Mouse (Mus musculus) cerebellum, adult 18-20 months (tissue): ENCODE data around the gene Enoph1.

ENCODE experiments used
- DNase-seq, 2 experiments: peaks; one replicate each; pipeline ENCODE4 v3.0.0; 2021

The Enoph1 gene

DNA sequence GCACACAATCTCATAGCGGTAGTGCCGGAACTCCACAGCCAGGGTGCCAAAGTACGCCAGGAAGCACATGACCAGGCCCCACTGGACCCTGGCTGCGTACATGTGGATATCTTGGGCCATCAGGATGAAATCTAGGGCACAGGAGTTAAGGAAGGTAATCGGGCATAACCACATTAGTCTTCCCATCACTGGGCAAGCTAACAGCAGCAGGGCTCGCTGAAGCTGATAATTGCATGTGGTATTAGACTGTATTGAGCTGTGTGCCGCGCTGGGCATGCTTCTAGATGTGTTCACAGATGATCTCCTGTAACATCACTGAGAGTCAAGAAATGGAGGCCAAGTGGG lies 40.1 kb downstream of the Enoph1 start:
- no peak for DNase-seq

DNA sequence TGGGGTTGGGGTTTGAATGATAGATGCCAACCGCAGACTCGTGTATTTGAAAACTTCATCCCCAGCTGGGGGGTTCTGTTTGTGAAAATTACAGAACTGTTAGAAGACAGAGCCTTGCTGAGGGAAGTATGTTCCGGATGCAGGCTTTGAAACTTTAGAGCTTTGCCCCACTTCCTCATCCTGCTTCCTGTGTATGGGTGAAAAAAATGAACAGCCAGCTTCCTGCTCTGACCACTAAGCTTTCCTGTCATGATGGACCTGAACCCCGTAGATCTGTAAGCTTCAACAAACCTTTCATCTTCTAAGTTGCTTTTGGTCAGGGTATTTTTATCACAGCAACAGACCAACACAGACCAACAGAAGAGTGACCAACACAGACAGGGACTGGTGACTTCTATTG lies 42.2 kb downstream of the Enoph1 start:
- DNase-seq = no peak

DNA sequence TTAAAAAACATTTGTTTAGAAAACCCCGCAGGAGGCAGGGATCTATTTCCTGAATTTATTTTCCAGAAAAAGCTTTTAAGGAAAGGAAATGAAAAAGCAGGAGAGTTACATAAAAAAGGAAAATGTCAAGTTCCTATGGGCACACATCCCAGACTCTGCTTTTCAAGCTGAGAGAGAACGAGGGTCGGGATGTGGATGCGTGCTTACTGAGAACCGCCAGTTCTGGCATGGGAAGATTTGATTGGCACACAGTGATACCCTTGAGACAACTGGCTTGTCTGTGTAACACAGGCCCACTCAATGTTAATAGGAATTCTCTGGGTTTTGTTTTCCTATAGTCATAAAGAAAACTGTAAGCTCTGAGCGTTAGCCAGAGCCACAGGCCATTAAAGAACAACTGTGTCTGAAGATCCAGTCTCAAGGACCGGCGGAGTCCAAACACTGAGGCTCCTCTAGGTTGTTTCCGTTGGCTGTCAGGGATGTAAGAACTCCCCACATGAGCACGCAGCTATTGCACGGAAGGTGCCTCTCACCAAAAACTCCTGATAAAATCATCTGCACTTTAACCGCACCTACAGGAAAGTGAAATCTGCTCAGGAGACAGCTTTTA lies 44.3 kb downstream of the Enoph1 start:
- no peak for DNase-seq

DNA sequence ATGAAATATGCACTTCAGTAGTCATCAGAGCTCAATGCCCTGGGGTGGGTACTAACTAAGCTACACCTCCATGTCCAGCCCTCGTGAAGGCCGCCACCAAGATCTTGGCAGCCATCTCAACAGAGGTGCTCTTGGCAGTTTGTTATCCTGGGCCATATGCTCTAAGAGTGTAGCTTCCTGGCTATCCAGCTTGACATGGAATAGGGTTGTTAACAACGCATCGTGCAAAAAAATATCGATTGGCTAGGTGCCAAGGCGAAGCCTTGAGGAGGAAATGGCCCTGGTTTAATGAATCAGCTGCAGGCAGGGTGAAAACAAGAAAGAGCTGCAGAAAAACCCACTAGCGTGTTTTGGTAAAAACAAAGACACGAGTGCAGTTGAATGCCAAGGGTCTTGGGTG lies 45.3 kb downstream of the Enoph1 start:
- no peak for DNase-seq

DNA sequence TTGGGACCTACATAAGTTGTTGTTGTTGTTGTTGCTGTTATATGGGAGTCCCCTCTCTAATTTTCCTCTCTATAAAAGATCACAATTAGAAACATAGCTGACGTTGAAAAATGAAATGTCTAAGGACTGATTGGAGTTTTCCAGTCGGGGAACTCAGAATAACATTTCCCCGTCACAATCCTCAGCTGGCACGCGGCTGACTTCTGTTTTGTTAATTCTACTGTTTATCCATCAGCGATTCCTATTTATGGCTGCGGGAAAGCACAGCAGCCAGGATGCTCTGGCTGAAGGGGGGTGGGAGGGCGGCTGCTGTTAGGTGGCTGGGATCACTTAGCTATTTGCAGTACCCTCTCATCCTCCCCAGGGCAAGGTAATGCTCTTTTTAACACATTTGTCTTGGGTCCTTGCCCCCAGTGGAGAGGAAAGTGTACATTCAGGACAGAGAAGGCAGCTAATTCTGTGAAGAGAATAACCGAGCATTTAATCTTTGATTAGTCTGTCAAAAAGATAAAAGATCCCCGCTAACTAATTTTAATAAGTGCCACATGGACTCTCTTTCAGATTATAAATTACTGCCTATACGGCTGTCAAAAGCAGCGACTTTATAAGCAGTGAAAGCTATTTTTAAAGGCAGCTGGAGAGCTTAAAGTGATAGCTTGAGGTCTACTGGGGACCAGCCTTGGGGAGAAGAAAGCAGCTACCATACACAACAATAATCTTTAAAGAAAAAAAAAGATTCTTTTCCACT lies 50.9 kb downstream of the Enoph1 start:
- no peak for DNase-seq

DNA sequence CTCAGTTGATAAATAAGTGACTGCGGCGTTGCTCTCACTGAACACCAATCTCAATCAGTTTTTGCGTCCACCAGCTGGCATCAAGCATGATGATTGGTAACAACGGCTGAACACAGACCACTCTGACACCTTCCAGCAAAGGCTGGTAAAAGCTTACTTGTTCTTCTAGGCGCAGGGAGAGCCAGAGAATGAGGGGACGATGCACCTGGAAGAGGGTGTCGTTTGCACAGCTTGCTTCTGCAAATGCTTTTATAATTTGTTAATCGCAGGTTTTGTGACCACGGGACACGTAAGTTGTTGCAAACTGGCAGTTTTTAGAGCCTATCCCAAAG lies 51.4 kb downstream of the Enoph1 start:
- no peak for DNase-seq

DNA sequence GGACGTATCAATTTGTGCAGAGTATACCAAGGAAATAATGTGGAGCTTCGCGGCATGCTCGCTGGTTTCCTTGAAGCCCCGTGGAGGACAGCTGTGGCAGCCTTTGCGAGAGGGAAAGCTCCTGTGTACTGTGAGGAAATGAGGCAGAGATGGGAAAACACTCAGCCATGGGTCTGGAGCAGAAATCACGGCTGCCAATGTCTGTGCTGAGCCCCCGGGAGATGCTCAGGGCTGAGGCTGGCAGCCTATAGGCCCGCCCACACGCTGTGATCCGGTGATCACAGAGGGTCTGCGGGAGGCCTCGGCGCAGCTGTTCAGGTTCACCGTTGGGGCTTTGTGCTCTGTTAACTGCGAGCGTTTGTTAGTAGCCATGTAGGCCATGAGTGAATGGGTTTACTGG lies 51.8 kb downstream of the Enoph1 start:
- peak; percentile 36 to 44 for DNase-seq

DNA sequence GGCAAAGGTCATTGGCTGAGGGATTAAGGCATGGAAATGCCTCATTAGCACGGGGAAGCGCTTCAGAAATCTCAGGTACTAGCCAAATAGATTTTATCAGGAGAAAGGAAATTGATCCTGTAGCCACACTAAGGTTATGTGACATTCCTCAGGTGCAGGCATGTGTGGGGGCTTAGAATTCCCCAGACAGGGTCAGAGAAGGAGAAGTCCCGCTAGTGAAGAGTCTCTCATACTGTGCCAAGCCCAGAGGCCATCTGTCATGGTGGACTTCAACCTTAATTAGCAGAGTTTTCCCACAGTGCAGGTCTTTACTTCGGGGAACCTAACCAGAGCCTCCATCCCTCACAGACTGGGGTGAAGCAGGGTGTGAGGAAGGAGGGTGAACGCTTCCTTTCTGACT lies 57.2 kb downstream of the Enoph1 start:
- DNase-seq = no peak

DNA sequence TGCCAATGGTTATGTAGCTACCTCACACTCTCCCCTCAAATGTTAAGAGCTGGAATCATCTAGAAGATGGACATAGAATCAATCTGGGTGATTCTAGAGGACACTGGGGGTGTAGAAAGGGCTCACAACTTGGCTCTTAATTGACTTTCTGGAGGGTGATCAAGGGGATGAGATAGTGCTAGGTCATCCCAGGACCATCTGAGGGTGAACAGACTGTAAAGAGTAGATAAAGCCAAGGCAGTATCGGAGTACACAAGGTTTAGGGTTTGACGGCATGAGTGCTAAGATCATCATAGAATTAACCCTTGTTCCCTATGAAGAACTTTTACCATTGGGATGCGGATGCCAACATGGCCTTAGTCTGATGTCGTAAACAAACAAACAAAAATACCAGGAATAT lies 58.2 kb downstream of the Enoph1 start:
- DNase-seq = no peak

DNA sequence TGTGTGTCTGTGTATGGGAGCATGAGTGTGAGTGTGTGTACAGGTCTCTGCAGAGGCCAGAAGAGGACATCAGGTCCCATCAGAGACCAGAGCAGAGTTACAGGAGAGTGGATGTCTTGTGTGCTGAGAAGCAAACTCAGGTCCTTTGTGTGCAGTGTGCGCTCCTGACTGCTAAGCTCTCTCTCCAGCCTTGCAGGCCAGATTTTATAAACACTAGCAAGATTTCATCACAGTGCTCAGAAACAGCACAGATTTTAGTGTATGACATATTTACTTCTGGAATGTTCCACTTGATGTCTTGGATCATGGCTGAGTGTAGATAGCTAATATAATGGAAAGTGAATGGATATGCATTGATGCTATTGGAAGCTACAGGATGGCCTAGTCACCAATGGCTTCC lies 62.6 kb downstream of the Enoph1 start:
- no peak for DNase-seq

DNA sequence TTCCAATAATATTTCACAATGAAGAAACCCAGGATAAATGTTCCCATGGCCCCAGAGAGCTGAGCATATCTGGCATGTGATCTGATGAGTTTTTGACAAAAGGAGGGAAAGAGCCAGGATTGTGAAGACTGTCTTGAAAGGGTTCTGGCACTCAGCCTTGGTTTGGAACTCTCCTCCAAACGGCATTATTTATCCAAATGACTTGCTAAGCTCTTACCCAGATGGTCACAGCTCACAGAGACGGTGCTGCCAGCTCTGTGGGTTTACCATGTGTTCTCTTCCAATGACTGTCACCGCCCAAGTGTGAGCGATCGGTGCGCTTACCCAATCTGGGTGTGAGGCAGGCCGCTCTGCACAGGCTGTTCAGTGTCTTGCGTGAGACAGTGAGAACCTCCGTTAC lies 69.1 kb downstream of the Enoph1 start:
- DNase-seq = peak; percentile 79 to 88

DNA sequence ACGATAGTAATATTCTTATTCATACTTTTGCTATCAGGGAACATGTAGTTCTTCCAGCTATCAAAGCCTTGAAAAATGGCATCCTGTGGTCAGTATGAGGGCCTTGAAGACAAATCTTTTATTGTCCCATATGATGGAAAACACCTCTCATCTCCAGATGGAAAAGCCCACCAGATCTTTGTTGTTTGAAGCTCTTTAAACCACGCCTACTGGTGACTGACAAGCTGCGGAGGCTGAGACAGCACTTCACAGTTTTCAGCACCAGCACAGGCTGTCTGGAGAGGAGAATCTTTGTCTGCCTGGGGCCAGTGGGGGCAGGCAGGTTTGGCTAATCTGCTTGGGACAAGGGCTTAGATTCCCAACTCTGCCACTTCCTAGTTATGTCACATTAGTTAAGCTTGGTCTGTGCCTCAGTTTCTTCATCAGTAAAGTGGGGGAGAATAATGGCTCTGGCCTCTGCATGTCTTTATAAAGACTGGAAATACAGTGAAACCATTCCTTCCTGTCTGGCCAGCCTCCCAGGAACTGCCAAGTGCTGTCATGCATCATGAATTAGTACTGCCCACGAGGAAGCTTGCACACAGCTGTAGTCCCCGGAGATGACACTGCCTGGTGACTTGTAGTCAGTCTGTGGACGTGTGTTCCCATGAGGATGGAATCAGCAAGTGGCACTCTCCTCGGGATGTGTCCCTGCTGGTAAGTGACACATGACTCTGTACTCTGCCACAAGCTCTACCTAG lies 69.9 kb downstream of the Enoph1 start:
- DNase-seq = peak in 1 of 2 experiments; percentile 21

DNA sequence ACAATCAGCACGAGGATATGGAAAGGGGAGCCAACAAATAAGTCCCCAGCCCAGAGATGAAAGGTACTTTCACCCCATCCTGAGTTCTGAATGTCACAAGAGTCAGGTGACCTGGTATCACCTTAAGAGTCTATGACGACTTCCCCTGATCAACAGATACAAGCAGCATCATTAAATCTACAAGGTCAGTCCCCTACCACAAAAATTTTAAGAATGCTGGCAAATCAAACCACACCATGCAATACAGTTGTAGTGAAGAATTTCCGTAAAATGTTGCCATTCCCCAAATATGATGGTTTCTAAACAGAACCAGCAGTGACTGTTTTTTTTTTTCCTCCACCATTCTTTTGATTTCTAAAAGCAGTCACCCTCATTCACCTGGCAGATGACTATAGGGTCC lies 70.8 kb downstream of the Enoph1 start:
- no peak for DNase-seq

DNA sequence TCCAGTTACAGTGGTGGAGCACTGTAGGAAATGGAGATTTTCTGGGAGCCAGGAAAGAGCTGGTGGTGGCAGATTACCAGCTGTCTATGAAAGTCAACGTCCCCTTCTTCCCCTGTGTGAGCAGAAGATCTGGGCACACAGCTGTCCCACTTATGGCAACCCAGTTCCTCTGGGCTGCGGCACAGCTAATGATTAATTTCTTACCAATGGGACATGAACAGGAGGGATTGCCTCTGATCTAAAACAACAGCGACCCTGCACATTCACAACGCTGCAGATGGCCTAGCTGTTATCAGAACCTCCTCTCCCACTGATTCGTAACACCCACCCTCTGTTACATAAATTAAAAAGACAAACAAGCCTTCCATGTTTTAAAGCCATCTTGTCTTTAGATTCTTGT lies 73.6 kb downstream of the Enoph1 start:
- no peak for DNase-seq
